Mouse (Mus musculus) gastrocnemius, adult 18-20 months (tissue): ENCODE measurements around the gene Ift122. TPM values are rescaled to one million over a fixed set of nuclear protein-coding genes. Genes with fewer than 3 reads are reported as not detected.

ENCODE experiments used
- total RNA-seq, 2 experiments: library from RNA; stranded (reverse); gene quantifications; 2 replicates each; pipeline ENCODE4 v1.2.3; 2021

Ift122 gene
- total RNA-seq, 2 experiments from 2014 or later = 3.9 to 4.2 TPM

Other genes with a start within 250 kb of the Ift122 start
- 100 to 1,000 TPM; 110 to 123 TPM for gene Raf1, start 176.8 kb upstream of the Ift122 start, total RNA-seq
- under 1 TPM in 1 of 2 experiments, not detected in 1; 0.43 TPM for gene Tmem40, start 91.1 kb upstream of the Ift122 start, total RNA-seq
- gene Cand2, start 78.9 kb upstream of the Ift122 start, total RNA-seq = 10 to 100 TPM; 74.8 to 78.7 TPM
- gene Rpl32, start 44.7 kb upstream of the Ift122 start, total RNA-seq = 100 to 1,000 TPM; 568 to 577 TPM
- gene Efcab12, start 15.1 kb upstream of the Ift122 start, total RNA-seq = under 1 TPM in 1 of 2 experiments, not detected in 1; 0.14 TPM
- gene Mbd4, start 99 bp upstream of the Ift122 start, total RNA-seq = under 1 TPM; 0.83 to 0.94 TPM
- gene Rho, start 78.3 kb downstream of the Ift122 start, total RNA-seq = under 1 TPM in 1 of 2 experiments, not detected in 1; 0.05 TPM
- gene H1foo, start 91.5 kb downstream of the Ift122 start, total RNA-seq = not detected
- 10 to 100 TPM; 20.0 to 23.7 TPM for gene Plxnd1, start 141.5 kb downstream of the Ift122 start, total RNA-seq